Mouse (Mus musculus) CH12.LX (cell line): ENCODE results near the gene Prkca.

ENCODE experiments used
- CTCF ChIP-seq, 2 experiments: IDR thresholded peaks in 1 of 2; conservative IDR thresholded peaks in 1 of 2; 2 replicates each; pipeline ENCODE4 v1.5.1; 2011 to 2012; ENCODE audit warnings: low read depth in 2 of 2, low read length in 2 of 2, improper control_type of control experiment in 1 of 2, inconsistent platforms in 1 of 2, mild to moderate bottlenecking in 1 of 2, moderate library complexity in 1 of 2
- HCFC1 ChIP-seq: IDR thresholded peaks from 2 replicates; pipeline ENCODE4 v1.6.1; 2012; ENCODE audit warnings: low read depth, mild to moderate bottlenecking, inconsistent platforms, low read length, improper control_type of control experiment
- MAZ ChIP-seq: IDR thresholded peaks from 2 replicates; pipeline ENCODE4 v1.6.1; 2012; ENCODE audit warnings: low read depth, mild to moderate bottlenecking, inconsistent platforms, low read length, improper control_type of control experiment, moderate library complexity

DNA sequence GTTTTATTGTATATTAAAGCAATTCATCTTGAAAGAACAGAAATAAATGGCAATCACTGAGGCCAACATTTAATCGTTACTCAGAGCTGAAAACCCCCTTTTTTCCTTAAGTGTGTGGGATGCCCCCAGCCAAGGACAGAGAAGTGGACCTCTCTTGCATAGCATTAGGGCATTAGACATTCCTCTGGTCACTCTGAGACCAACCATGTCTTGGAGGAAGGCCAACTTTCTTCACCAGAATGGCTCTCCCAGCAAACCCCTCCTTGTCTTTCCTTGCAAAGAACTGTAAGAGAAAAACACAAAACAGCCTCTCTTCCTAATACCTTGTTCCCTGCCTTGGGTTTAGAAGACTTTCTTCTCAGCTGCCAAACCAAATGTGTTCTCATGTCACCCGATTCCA is 67.6 kb downstream of the Prkca start:
- TF ChIP-seq CTCF (conservative IDR thresholded peaks at IDR 0.05 in 1 of 2, IDR thresholded peaks at IDR 0.05 in 1 of 2; ENCODE audit: low read depth in 2 of 2, low read length in 2 of 2), result no peak
- TF ChIP-seq HCFC1, result no peak
- TF ChIP-seq MAZ, result no peak
